Mouse (Mus musculus) gastrocnemius, adult 8-10 months (tissue): ENCODE measurements around the gene Prkd2. TPM values are rescaled to one million over a fixed set of nuclear protein-coding genes. Genes with fewer than 3 reads are reported as not detected.

Source experiments
- DNase-seq, 2 experiments: peaks; one replicate each; pipeline ENCODE4 v3.0.0; 2022; ENCODE audit warnings: low spot score in 2 of 2
- total RNA-seq, 4 experiments: library from RNA; stranded (reverse); gene quantifications; 2 replicates each; pipeline ENCODE4 v1.2.4; 2022

The Prkd2 gene
- total RNA-seq, 4 experiments from 2014 or later: 2.5 to 4.1 (median 3.4) TPM

GRCm38 (mm10) chr7:16892352-16892730 lies 49.6 kb downstream of the Prkd2 start:
- no peak for DNase-seq

GRCm38 (mm10) chr7:16893612-16894011 lies 50.9 kb downstream of the Prkd2 start:
- no peak for DNase-seq

DNA sequence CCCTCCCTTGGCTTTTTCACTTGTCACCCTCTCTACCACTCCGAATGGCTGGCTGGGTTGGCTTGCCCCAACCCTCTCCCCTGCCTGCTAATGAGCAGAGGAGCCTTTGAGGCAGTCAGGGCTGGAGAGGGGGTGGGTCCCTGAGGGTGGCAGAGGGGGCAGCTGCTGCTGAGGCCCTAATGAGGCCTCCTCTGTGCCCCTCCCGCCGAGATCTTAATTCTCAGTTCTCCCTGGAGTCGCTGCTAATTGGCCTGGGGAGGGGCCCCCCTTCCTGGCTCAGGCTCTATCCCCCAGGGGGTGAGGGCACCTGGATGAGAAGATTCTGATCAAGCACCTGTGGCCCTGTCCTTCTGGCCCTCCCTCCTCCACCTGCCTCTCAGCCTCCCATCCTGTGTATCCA lies 51.6 kb downstream of the Prkd2 start:
- no peak for DNase-seq

DNA sequence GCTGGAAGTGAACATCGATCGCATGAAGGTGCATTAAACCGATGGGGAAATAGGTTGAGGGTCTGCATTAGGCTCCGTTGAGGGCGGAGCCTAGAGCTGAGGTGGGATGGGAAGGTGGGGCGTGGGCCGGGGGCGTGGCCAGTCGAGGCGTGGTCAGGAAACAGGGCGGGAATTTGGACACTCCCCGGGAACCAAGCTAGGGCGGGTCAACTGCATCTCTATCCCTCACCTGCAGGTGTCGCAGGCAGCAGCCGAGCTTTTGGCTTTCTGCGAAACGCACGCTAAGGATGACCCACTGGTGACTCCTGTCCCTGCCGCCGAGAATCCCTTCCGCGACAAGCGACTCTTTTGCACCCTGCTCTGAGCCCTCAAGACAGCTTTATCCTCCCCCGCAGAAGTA lies 52.3 kb downstream of the Prkd2 start:
- DNase-seq: peak; percentile 59 to 65

GRCm38 (mm10) chr7:16895511-16895910 lies 52.8 kb downstream of the Prkd2 start:
- DNase-seq: no peak

DNA sequence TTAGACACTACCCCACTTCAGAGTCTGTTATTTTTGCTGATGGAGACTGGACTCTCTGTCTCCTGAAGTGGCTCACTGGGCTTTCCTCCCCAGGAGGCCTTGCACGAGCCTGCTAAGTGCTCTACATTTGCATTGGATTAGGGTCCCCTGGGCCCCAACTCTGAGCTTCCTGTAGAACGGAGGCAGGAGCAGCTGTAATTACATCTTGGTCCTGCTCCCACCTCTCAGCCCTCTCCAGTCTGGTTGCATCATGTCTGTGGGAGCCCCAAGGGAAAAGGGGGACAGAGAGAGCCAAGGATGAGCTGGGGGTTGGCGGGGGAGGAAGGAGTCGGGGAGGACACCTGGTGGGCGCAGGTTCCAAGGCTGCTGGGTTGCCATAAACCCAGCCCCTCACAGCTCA lies 57.8 kb downstream of the Prkd2 start:
- DNase-seq: no peak

DNA sequence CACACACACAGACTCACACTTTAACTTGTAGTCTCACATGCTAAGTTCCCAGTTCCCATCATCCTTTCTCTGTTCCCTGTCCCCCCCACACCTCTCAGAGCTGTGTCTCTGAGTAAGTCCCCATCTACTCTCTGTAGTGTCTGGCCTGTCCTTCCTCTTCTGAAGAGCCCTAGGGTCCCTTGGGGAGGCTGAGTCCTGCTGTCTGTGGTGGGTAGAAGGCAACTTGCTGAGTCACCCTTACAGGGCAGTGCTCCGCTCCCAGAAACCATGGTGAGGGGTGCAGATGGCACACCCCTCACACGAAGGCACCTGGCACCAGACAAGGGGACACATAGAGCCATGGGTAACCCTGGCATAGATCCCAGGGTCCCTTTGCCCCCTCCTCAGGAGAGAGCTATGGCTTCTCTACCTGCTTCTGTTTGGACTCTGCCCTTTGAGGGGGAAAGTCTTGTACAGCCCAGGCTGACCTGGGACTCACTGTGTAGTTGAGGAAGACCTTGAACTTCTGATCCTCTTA lies 60.8 kb downstream of the Prkd2 start:
- DNase-seq: no peak

GRCm38 (mm10) chr7:16904120-16904675 lies 61.5 kb downstream of the Prkd2 start:
- no peak for DNase-seq

GRCm38 (mm10) chr7:16905491-16906021 lies 62.9 kb downstream of the Prkd2 start:
- peak in 1 of 2 experiments; percentile 51 for DNase-seq

DNA sequence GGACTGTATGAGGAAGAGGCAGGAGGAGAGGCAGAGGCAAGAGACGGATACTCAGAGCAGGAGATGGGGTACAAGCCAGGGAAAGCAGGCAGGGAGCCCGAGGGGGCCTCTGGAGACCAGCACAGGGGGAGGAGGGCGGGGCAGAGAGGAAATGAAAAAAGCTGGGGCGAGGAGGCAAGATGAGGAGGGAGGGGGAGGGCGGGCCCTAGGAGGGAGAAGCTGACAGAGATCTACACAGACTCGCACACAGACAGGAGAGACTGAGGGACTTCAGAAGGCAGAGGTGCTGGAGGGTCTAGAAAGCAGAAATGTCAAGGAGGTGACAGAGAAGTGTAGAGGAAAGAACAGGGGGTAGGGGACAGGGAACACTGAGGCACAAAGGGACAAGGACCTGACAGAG lies 63.6 kb downstream of the Prkd2 start, which contains the start of gene Ptgir:
Ptgir (plus strand) TSS at position 210 of the 400 bp plus-strand sequence.
- DNase-seq: peak; percentile 69 to 80

GRCm38 (mm10) chr7:16906889-16907559 lies 64.3 kb downstream of the Prkd2 start:
- no peak for DNase-seq

DNA sequence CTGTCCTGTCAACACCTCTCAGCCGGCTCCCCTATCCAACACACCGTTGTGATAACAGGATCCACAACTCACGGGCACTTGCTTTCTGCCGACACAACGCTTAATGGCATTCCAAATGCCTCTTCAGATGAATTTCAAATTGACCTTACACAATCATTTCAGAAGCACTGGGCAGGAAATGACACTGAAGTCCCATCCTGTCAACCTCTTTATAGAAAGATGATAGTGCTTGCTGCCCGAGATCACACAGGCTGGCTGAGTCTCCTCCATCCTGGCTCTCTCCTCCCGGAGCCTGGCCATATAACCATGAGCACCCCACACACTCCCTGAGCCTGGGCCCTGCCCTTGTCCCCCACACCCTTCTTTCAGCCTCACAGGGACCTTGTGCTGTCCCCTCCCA lies 65.1 kb downstream of the Prkd2 start:
- no peak for DNase-seq

DNA sequence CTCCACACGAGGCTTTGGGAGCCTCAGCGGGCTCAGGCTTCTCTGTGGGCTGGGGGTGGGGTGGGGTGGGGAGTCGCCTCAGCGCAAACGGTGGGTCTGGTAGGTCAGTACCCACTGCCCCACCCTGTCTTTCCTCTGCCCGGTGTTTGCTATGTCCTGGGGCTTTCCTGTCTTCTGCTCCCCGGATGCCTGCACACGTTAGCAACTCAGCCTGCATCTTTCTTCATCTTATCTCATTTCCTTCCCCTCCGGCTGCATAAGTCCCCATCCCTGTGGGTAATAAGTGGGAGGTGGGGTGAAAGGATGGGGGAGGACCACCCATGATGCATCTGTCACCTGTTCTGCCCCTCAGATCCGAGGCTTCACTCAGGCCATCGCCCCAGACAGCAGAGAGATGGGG lies 65.7 kb downstream of the Prkd2 start:
- no peak for DNase-seq

DNA sequence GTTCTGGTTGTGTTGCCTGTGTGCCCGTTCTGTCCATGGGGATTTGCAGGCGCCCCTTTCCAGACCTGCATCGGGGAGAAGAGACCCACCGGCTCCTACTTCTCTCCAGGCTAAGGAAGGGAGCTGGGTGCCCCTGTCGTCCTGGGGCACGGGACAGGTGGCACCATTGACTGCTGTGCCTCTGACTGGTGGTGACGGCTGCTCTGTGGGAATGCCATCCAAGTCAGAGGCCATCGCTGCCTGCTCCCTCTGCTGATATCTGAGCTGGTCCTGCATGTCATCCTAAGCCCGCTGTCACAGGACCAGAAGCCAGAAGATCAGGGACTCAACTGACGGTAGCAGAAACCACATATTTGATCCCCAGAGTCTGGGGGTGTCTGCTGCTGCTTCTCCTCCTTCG lies 66.2 kb downstream of the Prkd2 start:
- DNase-seq: no peak

- DNase-seq: no peak
These were observed 67.2 kb downstream of the Prkd2 start for GRCm38 (mm10) chr7:16909909-16910308.

DNA sequence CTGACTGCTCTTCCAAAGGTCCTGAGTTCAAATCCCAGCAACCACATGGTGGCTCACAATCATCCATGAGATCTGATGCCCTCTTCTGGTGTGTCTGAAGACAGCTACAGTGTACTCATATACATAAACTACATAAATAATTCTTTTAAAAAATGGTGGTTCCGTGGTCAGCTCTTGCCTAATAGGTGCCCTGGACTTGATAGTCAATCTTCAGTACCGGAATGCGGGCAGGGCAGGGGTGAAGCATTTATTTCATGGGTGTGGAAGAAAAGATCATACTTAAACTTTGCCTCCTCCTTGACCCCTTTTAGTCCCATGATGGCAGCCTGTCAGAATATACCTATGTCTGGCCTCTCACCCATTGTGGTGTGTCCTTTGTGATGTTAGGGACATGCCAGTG lies 69.2 kb downstream of the Prkd2 start:
- DNase-seq: no peak

GRCm38 (mm10) chr7:16912360-16912759 lies 69.7 kb downstream of the Prkd2 start:
- peak; percentile 49 to 63 for DNase-seq

GRCm38 (mm10) chr7:16913806-16914452 lies 71.2 kb downstream of the Prkd2 start:
- peak; percentile 57 to 58 for DNase-seq

- no peak for DNase-seq
These were observed 72.0 kb downstream of the Prkd2 start for GRCm38 (mm10) chr7:16914453-16915343.

GRCm38 (mm10) chr7:16915461-16916340 lies 73.0 kb downstream of the Prkd2 start:
- DNase-seq: no peak
